Mouse (Mus musculus) frontal cortex, adult 2 months (tissue): ENCODE results near the gene Mast4. TPM values are rescaled to one million over a fixed set of nuclear protein-coding genes. Genes with fewer than 3 reads are reported as not detected.
"Not testable (repeated sequence)": the region's sequence is repeated elsewhere in the genome, so short reads cannot be mapped to it uniquely, and the experiment has no call there.

Experiments
- DNase-seq, 2 experiments: peaks; one replicate each; pipeline ENCODE4 v3.0.0; 2022; ENCODE audit warnings: low spot score in 1 of 2; ENCODE audit errors: extremely low spot score in 1 of 2
- polyA plus RNA-seq: library from polyadenylated mRNA; depleted of rRNA; stranded (reverse); fragments of >200 nt; gene quantifications from 2 replicates; pipeline ENCODE4 v1.2.3, GENCODE M21; 2012; rRNA removed

The Mast4 gene
- 18.2 and 19.1 TPM in 2 replicates for polyA plus RNA-seq

- DNase-seq, result peak; percentile 63 to 92
Observed at GRCm38 (mm10) chr13:103334392-103334686, at the start of gene Mast4. TSS of gene Mast4 (minus strand) at chr13:103334497.

GRCm38 (mm10) chr13:103374495-103374894 lies 40.2 kb upstream of the Mast4 start:
- no peak for DNase-seq

- DNase-seq, result peak; percentile 62 to 72
Observed at GRCm38 (mm10) chr13:103369194-103369593, 34.9 kb upstream of the Mast4 start.

- no peak for DNase-seq
Observed at GRCm38 (mm10) chr13:103363181-103363580, 28.9 kb upstream of the Mast4 start.

- DNase-seq, result not testable (repeated sequence)
Observed at GRCm38 (mm10) chr13:103357415-103357814, 23.1 kb upstream of the Mast4 start.

- DNase-seq, result not testable (repeated sequence)
Observed at GRCm38 (mm10) chr13:103356909-103357308, 22.6 kb upstream of the Mast4 start.

GRCm38 (mm10) chr13:103354737-103355136 lies 20.4 kb upstream of the Mast4 start:
- no peak for DNase-seq

GRCm38 (mm10) chr13:103344749-103345148 lies 10.5 kb upstream of the Mast4 start:
- peak in 1 of 2 experiments; percentile 33 for DNase-seq

- no peak for DNase-seq
Observed at GRCm38 (mm10) chr13:103344006-103344720, 9.9 kb upstream of the Mast4 start.

- DNase-seq, result peak; percentile 43 to 63
Observed at GRCm38 (mm10) chr13:103341031-103341430, 6.7 kb upstream of the Mast4 start.

- no peak for DNase-seq
Observed at GRCm38 (mm10) chr13:103338616-103339015, 4.3 kb upstream of the Mast4 start.

GRCm38 (mm10) chr13:103336237-103336636 lies 1.9 kb upstream of the Mast4 start:
- no peak for DNase-seq

GRCm38 (mm10) chr13:103334723-103335458 lies 594 bp upstream of the Mast4 start:
- DNase-seq, result peak in 1 of 2 experiments; percentile 23

- peak in 1 of 2 experiments; percentile 63 for DNase-seq
Observed at GRCm38 (mm10) chr13:103333601-103334391, 501 bp downstream of the Mast4 start.

- no peak for DNase-seq
Observed at GRCm38 (mm10) chr13:103333153-103333552, 1.1 kb downstream of the Mast4 start.

GRCm38 (mm10) chr13:103332731-103333130 lies 1.6 kb downstream of the Mast4 start:
- no peak for DNase-seq

GRCm38 (mm10) chr13:103331096-103331495 lies 3.2 kb downstream of the Mast4 start:
- no peak for DNase-seq

GRCm38 (mm10) chr13:103328299-103328698 lies 6.0 kb downstream of the Mast4 start:
- no peak for DNase-seq

GRCm38 (mm10) chr13:103327843-103328242 lies 6.5 kb downstream of the Mast4 start:
- no peak for DNase-seq

GRCm38 (mm10) chr13:103326186-103326585 lies 8.1 kb downstream of the Mast4 start:
- DNase-seq, result no peak

- no peak for DNase-seq
Observed at GRCm38 (mm10) chr13:103319881-103320280, 14.4 kb downstream of the Mast4 start.
